8 mouse cellular contexts compared by ENCODE assay signal in genomic region chr9:78358053-78358452, GRCm38 (mm10). TPM values are rescaled to one million over a fixed set of nuclear protein-coding genes. Genes with fewer than 3 reads are reported as not detected.
DNase-seq lines count a peak whose midpoint lies in the region; ATAC-seq and TF ChIP-seq lines count a peak whose summit lies in the region.
"Had no signal": no experiment of that assay in that cellular context is flagged by ENCODE, and none has a peak within 500 bp of the region (broad histone marks: within the 10 kb centered on the region; RNA-seq: fewer than 3 reads in every experiment).

No protein-coding gene starts in this region.

- peak; percentile 37 for DNase-seq in MEL-GATA-1-ER (ENCODE audit: extremely low read depth, low read depth)
- peak; percentile 78 for DNase-seq in brain, embryonic 14.5 days (ENCODE audit: low read depth)
- DNase-seq in layer of hippocampus, postnatal 10 days (ENCODE audit: low spot score in 2 of 2) = peak; percentile 58 to 70
- DNase-seq in lung, postnatal 4 days = peak; percentile 34 to 71
- peak; percentile 21 for DNase-seq in skeletal muscle tissue, adult 2 months (ENCODE audit: low read depth, low spot score)

- peak; percentile 68 for TF ChIP-seq CTCF in brain, embryonic 14.5 days (IDR thresholded peaks at IDR 0.05; ENCODE audit: borderline replicate concordance, extremely low read depth, insufficient read depth, insufficient read length)

- ATAC-seq in erythroblast, adult 5-6 weeks (replicated peaks; ENCODE audit: low FRiP score, poor library complexity, severe bottlenecking) = peak; percentile 72
- ATAC-seq in hematopoietic stem cell, adult 5-6 weeks (replicated peaks in 1 of 2; ENCODE audit: insufficient read depth in 1 of 2, low FRiP score in 2 of 2, low TSS enrichment in 1 of 2, low read depth in 1 of 2, poor library complexity in 2 of 2, severe bottlenecking in 2 of 2) = peak; percentile 32 to 51; a peak in 3 of 4 replicates

- TF ChIP-seq POLR2A in brain, embryonic 14.5 days (IDR thresholded peaks at IDR 0.05; ENCODE audit: borderline replicate concordance, extremely low read depth, insufficient read depth, insufficient read length, poor library complexity, severe bottlenecking) = no peak

RNA-seq across cellular contexts. Expression of gene Gsta2, which starts 2.5 kb away (rescaled TPM):
- 0.20 TPM in 1 of 2 replicates, not detected in the other for polyA plus RNA-seq in brain, embryonic 14.5 days (2012; rRNA removed)
- not detected in 2 replicates for total RNA-seq in erythroblast, adult 5-6 weeks (2015; ENCODE audit: low replicate concordance)
- total RNA-seq in erythroblast, adult 5-6 weeks (2017; ENCODE audit: low replicate concordance) = not detected in 2 replicates
- not detected in 2 replicates for total RNA-seq in hematopoietic stem cell, adult 5-6 weeks (2017)
- total RNA-seq in layer of hippocampus, postnatal 10 days (2021) = not detected
- total RNA-seq: left cerebral cortex, postnatal 10 days had no signal

RNA-seq across cellular contexts. Expression of gene Dppa5a, which starts 9.9 kb away (rescaled TPM):
- polyA plus RNA-seq in brain, embryonic 14.5 days (2012; rRNA removed) = 4.1 and 4.5 TPM in 2 replicates
- total RNA-seq in erythroblast, adult 5-6 weeks (2015; ENCODE audit: low replicate concordance) = not detected in 2 replicates
- total RNA-seq in erythroblast, adult 5-6 weeks (2017; ENCODE audit: low replicate concordance) = not detected in 2 replicates
- not detected in 2 replicates for total RNA-seq in hematopoietic stem cell, adult 5-6 weeks (2017)
- total RNA-seq in layer of hippocampus, postnatal 10 days (2021) = not detected

RNA-seq across cellular contexts. Expression of gene Ooep, which starts 20.5 kb away (rescaled TPM):
- polyA plus RNA-seq in brain, embryonic 14.5 days (2012; rRNA removed) = 3.9 TPM in 2 replicates
- total RNA-seq in erythroblast, adult 5-6 weeks (2015; ENCODE audit: low replicate concordance) = not detected in 2 replicates
- not detected in 2 replicates for total RNA-seq in erythroblast, adult 5-6 weeks (2017; ENCODE audit: low replicate concordance)
- total RNA-seq in hematopoietic stem cell, adult 5-6 weeks (2017) = not detected in 2 replicates
- total RNA-seq in layer of hippocampus, postnatal 10 days (2021) = under 1 TPM; 0.16 to 0.71 TPM

RNA-seq across cellular contexts. Expression of gene Omt2b, which starts 30.7 kb away (rescaled TPM):
- not detected in 2 replicates for polyA plus RNA-seq in brain, embryonic 14.5 days (2012; rRNA removed)
- not detected in 2 replicates for total RNA-seq in erythroblast, adult 5-6 weeks (2015; ENCODE audit: low replicate concordance)
- total RNA-seq in erythroblast, adult 5-6 weeks (2017; ENCODE audit: low replicate concordance) = not detected in 2 replicates
- not detected in 2 replicates for total RNA-seq in hematopoietic stem cell, adult 5-6 weeks (2017)
- total RNA-seq in layer of hippocampus, postnatal 10 days (2021) = not detected
- total RNA-seq: left cerebral cortex, postnatal 10 days had no signal

RNA-seq across cellular contexts. Expression of gene Ddx43, which starts 37.5 kb away (rescaled TPM):
- 0.27 and 0.42 TPM in 2 replicates for polyA plus RNA-seq in brain, embryonic 14.5 days (2012; rRNA removed)
- total RNA-seq in erythroblast, adult 5-6 weeks (2015; ENCODE audit: low replicate concordance) = not detected in 2 replicates
- not detected in 2 replicates for total RNA-seq in erythroblast, adult 5-6 weeks (2017; ENCODE audit: low replicate concordance)
- 0.94 and 1.4 TPM in 2 replicates for total RNA-seq in hematopoietic stem cell, adult 5-6 weeks (2017)
- under 1 TPM in 1 of 2 experiments, not detected in 1; 0.16 TPM for total RNA-seq in layer of hippocampus, postnatal 10 days (2021)
- total RNA-seq: left cerebral cortex, postnatal 10 days had no signal

Comparison
In these comparisons a context has a peak if more than half of its experiments do, and no peak if none do; other contexts are left out.
1. Peak in every context shown above with its lines: DNase-seq and ATAC-seq.
2. DNase-seq: peak in every context shown above with its lines; median percentile 78 in brain, embryonic 14.5 days; 64 in layer of hippocampus, postnatal 10 days; 52 in lung, postnatal 4 days; 37 in MEL-GATA-1-ER; 21 in skeletal muscle tissue, adult 2 months.